Mouse (Mus musculus): Measurements from ENCODE around the gene Cbr4. TPM values are rescaled to one million over a fixed set of nuclear protein-coding genes. Genes with fewer than 3 reads are reported as not detected.

The Cbr4 gene
- total and polyA plus RNA-seq, 2 experiments from 2014 or later, result 8.8 to 19.2 TPM

DNA sequence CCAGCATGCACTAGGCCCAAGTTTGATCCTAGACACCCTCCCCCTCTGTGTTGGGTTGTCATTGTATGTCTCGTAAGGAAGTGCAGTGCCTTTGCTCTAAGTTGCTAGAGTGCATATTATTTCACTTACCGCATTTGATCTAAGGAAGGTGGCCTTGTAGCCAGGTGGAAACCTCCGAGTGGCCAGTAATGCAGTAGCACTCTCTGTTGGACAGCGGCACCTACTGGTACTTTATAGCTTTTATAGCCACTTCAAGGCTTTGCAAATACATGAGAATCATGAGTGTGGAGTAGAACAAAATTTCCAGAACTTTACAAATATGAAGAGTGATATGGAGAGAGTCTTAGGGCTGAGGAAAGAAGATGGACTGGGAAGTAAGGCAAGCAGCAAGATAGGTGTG, 11.5 kb downstream of the Cbr4 start:
- DNase-seq (ENCODE audit: low spot score), result peak; percentile 69
- Histone ChIP-seq H3K9me3 (ENCODE audit: low read length) (no peaks in the 10 kb centered on the region), H3K4me1 (ENCODE audit: insufficient read depth, low read length) (no peaks in the 10 kb centered on the region), H3K4me3 (ENCODE audit: low read depth, low read length) (no peak overlapping the region), H3K27me3 (ENCODE audit: insufficient read depth, low read length) (no peaks in the 10 kb centered on the region), H3K27ac (ENCODE audit: low read depth, low read length) (no peak overlapping the region), H3K9ac (replicated peaks; ENCODE audit: low read length, poor library complexity, severe bottlenecking) (no peak overlapping the region), H3K36me3 (ENCODE audit: insufficient read depth, low read length) (no peaks in the 10 kb centered on the region; the same call in 1 of the 2 replicates), H3K4me2 (ENCODE audit: low read depth, low read length, poor library complexity, severe bottlenecking) (no peak overlapping the region)
- TF ChIP-seq CTCF (IDR thresholded peaks at IDR 0.05), result peak; percentile 81
- ATAC-seq (ENCODE audit: low FRiP score), result no peak
- 60% methylated on average over 4 of the region's 4 CpGs for WGBS

DNA sequence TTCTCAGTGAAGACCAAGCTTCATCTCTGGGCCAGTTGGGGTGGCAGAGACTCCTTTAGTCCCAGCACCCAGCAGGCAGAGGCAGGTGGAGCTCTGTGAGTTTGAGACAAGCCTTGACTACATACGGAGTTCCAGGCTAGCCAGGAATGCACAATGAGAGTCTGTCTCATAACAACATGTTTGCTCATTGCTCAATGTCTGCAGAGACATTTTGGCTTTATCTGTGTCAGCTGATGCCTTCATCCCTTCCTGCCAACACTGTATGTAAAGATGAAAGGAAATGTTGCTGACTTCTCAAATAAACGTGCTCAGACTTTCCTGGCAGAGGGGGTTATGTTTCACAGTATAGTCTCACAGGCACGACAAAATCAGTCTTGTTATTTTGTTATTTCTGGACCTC, 13.4 kb downstream of the Cbr4 start:
- H3K36me3 ChIP-seq (ENCODE audit: insufficient read depth, low read length), result no peaks in the 10 kb centered on the region; the same call in 1 of the 2 replicates
- no peak overlapping the region for H3K9ac ChIP-seq (replicated peaks; ENCODE audit: low read length, poor library complexity, severe bottlenecking)
- ATAC-seq (ENCODE audit: low FRiP score) (no peak), DNase-seq (ENCODE audit: low spot score) (no peak)
- TF ChIP-seq CTCF (IDR thresholded peaks at IDR 0.05), result no peak
- H3K4me1 ChIP-seq (ENCODE audit: insufficient read depth, low read length), result no peaks in the 10 kb centered on the region
- WGBS, result 68% methylated on average over 3 of the region's 3 CpGs
- no peaks in the 10 kb centered on the region for H3K9me3 ChIP-seq (ENCODE audit: low read length)
- H3K27me3 ChIP-seq (ENCODE audit: insufficient read depth, low read length), result no peaks in the 10 kb centered on the region
- H3K4me2 ChIP-seq (ENCODE audit: low read depth, low read length, poor library complexity, severe bottlenecking), result no peak overlapping the region
- no peak overlapping the region for H3K27ac ChIP-seq (ENCODE audit: low read depth, low read length)
- H3K4me3 ChIP-seq (ENCODE audit: low read depth, low read length), result no peak overlapping the region

DNA sequence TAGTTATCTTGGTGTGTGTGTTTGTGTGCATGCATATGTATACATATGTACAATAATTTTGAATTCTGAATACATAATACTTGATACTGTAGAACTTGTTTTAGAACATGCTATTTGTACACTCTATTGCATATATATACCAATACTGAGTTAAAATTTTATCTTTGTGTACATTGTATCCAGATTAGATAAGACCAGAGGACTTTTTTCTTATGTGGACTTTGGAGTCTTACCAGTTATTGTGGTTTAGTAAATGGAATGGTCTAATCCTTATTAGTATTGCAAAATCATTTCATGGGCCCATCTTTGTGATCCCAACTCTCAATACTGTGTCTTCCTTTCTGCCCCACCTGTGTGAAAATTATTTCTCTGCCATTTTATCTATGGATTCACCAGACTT, 14.7 kb downstream of the Cbr4 start:
- no peak overlapping the region for H3K4me2 ChIP-seq (ENCODE audit: low read depth, low read length, poor library complexity, severe bottlenecking)
- no peak for TF ChIP-seq CTCF (IDR thresholded peaks at IDR 0.05)
- H3K4me3 ChIP-seq (ENCODE audit: low read depth, low read length), result no peak overlapping the region
- no peak overlapping the region for H3K27ac ChIP-seq (ENCODE audit: low read depth, low read length)
- H3K9me3 ChIP-seq (ENCODE audit: low read length), result no peaks in the 10 kb centered on the region
- no peak for DNase-seq (ENCODE audit: low spot score)
- H3K27me3 ChIP-seq (ENCODE audit: insufficient read depth, low read length), result no peaks in the 10 kb centered on the region
- H3K9ac ChIP-seq (replicated peaks; ENCODE audit: low read length, poor library complexity, severe bottlenecking), result no peak overlapping the region
- no peak for ATAC-seq (ENCODE audit: low FRiP score)
- no peaks in the 10 kb centered on the region for H3K4me1 ChIP-seq (ENCODE audit: insufficient read depth, low read length)
- no peaks in the 10 kb centered on the region for H3K36me3 ChIP-seq (ENCODE audit: insufficient read depth, low read length)

DNA sequence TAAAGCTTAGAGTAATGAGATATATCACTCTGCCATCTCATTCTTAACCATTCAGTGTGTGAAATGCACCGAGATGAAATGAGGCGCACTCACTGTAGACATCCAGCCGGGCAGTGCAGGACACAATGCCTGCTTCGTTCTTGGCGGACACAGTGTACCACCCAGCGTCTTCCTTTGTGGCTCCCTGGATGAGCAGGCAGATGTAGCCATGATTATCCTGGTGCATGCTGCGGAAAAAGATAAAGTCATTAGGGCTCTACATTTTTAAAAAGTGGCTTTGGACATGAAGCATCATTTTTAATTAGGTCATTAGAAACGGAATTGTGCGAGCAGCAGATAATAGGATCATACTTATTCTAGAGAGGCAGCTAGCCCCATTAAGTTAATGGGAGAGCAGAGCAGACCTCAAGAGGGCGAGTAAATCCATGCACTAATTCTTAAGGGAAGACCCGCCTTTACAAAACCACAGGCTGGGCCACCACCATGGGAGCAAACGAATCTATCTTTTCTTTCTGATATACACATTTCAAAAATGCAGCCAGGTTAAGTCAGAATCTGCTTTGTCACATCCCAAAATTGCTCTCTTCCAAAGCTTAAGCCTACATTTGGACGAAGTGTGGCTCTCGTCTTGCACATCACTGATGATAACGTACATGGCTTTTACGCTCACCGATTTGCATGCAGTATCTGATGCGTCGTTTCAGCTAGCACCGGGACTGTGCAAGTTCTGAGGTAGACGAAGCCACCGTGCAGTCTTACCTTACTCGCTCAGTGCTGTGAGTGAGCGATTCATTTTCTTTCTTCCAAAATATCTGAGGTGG, 27.8 kb downstream of the Cbr4 start:
- Histone ChIP-seq H3K9ac (replicated peaks; ENCODE audit: low read length, poor library complexity, severe bottlenecking) (peak overlapping the region; percentile 50; the same call in 1 of the 2 replicates), H3K27me3 (ENCODE audit: insufficient read depth, low read length) (no peaks in the 10 kb centered on the region), H3K36me3 (ENCODE audit: insufficient read depth, low read length) (peaks cover 2% of the 10 kb centered on the region; the same call in 1 of the 2 replicates), H3K4me3 (ENCODE audit: low read depth, low read length) (peak overlapping the region; percentile 23; the same call in 1 of the 2 replicates), H3K9me3 (ENCODE audit: low read length) (no peaks in the 10 kb centered on the region), H3K27ac (ENCODE audit: low read depth, low read length) (peak overlapping the region; percentile 62), H3K4me2 (ENCODE audit: low read depth, low read length, poor library complexity, severe bottlenecking) (peak overlapping the region; percentile 45), H3K4me1 (ENCODE audit: insufficient read depth, low read length) (no peaks in the 10 kb centered on the region)
- ATAC-seq (ENCODE audit: low FRiP score) (peak; percentile 63; the same call in 1 of the 2 replicates), DNase-seq (ENCODE audit: low spot score) (peak; percentile 47)
- TF ChIP-seq CTCF (IDR thresholded peaks at IDR 0.05), result no peak
- WGBS, result 28% methylated on average over 24 of the region's 24 CpGs

DNA sequence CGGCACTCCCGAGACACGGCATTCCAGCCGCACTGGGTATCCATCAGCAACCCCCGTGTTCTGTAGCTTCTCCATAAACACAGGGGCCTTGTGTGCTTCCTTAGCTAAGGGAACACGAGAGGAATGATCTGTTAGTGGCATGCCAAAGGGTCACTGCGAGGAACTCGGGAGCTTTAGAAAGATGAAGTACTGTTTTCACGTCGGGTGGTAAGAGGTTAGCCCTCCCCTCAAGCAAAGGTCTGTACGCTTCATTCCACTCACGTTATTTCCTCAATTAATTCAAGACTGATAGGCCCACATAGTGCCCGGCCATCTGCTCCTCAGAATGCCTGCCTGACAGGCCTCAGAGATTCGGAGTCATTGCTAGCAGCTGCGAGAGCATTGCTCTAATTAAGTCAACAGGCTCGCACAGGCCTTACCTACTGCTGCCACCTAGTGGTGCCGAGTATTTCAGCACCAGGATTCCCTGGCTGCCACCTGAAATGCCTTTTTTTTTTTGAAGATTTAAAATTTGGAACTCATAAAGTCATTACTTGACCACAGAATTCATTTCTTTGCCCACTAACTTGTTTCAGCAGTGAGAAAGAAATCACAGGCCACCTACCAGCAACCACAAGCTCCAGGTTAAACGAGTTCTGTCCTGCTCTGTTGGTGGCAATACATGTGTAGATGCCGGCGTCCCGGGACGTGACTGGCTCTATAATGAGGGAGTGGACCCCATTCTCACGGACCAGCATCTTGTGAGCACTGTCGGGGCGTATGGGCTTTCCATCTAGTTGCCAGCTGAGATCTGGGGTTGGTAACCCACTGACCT, 28.6 kb downstream of the Cbr4 start:
- peak overlapping the region; percentile 62 for H3K27ac ChIP-seq (ENCODE audit: low read depth, low read length)
- peak overlapping the region; percentile 45 for H3K4me2 ChIP-seq (ENCODE audit: low read depth, low read length, poor library complexity, severe bottlenecking)
- peaks cover 2% of the 10 kb centered on the region; the same call in 1 of the 2 replicates for H3K36me3 ChIP-seq (ENCODE audit: insufficient read depth, low read length)
- peak; percentile 85 for ATAC-seq (ENCODE audit: low FRiP score)
- WGBS, result 15% methylated on average over 25 of the region's 25 CpGs
- peak overlapping the region; percentile 23; the same call in 1 of the 2 replicates for H3K4me3 ChIP-seq (ENCODE audit: low read depth, low read length)
- no peaks in the 10 kb centered on the region for H3K27me3 ChIP-seq (ENCODE audit: insufficient read depth, low read length)
- H3K9me3 ChIP-seq (ENCODE audit: low read length), result no peaks in the 10 kb centered on the region
- H3K9ac ChIP-seq (replicated peaks; ENCODE audit: low read length, poor library complexity, severe bottlenecking), result peak overlapping the region; percentile 50; the same call in 1 of the 2 replicates
- TF ChIP-seq CTCF (IDR thresholded peaks at IDR 0.05), result peak; percentile 98
- peak; percentile 96 for DNase-seq (ENCODE audit: low spot score)
- no peaks in the 10 kb centered on the region for H3K4me1 ChIP-seq (ENCODE audit: insufficient read depth, low read length)
